Mouse (Mus musculus) neural tube, embryonic 13.5 days (tissue): Measurements from ENCODE around the gene Jak1. TPM values are rescaled to one million over a fixed set of nuclear protein-coding genes. Genes with fewer than 3 reads are reported as not detected.

Experiments
- ATAC-seq: fragments of 200-750 bp; cut with Nextera tagmentation; 2 replicates; pipeline ENCODE4 v1.8.0; 2017; ENCODE audit warnings: low read depth, mild to moderate bottlenecking, moderate TSS enrichment, moderate library complexity
- H3K27ac ChIP-seq: fragments of 300-500 bp; sonication (generic); replicated peaks from 2 replicates; pipeline ENCODE4 v1.5.1; 2015; ENCODE audit warnings: moderate library complexity, mild to moderate bottlenecking, inconsistent platforms
- H3K27me3 ChIP-seq: fragments of 300-500 bp; sonication (generic); 2 replicates; pipeline ENCODE4 v1.6.1; 2015; ENCODE audit warnings: mild to moderate bottlenecking, inconsistent platforms
- H3K36me3 ChIP-seq: fragments of 300-500 bp; sonication (generic); 2 replicates; pipeline ENCODE4 v1.6.1; 2015; ENCODE audit warnings: mild to moderate bottlenecking, inconsistent platforms
- H3K4me1 ChIP-seq: fragments of 300-500 bp; sonication (generic); replicated peaks from 2 replicates; pipeline ENCODE4 v1.6.1; 2015; ENCODE audit warnings: inconsistent platforms
- H3K4me2 ChIP-seq: fragments of 300-500 bp; sonication (generic); 2 replicates; pipeline ENCODE4 v1.6.1; 2015; ENCODE audit warnings: inconsistent platforms, mild to moderate bottlenecking, moderate library complexity
- H3K4me3 ChIP-seq: fragments of 300-500 bp; sonication (generic); 2 replicates; pipeline ENCODE4 v1.5.1; 2015; ENCODE audit warnings: mild to moderate bottlenecking, inconsistent platforms
- H3K9ac ChIP-seq: fragments of 300-500 bp; sonication (generic); 2 replicates; pipeline ENCODE4 v1.6.1; 2015; ENCODE audit warnings: moderate library complexity, mild to moderate bottlenecking, inconsistent platforms
- H3K9me3 ChIP-seq: fragments of 300-500 bp; sonication (generic); 2 replicates; pipeline ENCODE4 v1.6.1; 2016; ENCODE audit warnings: inconsistent platforms
- WGBS: fragments of 180-500 bp; shearing (Covaris S2); methylation state at CpG from one replicate; pipeline ENCODE4 v1.1.7; 2015; 5-methylcytosine and 5-hydroxymethylcytosine counted together
- polyA plus RNA-seq: library from polyadenylated mRNA; unstranded; fragments of >200 nt; fragmentation: Nextera tagmentation; extraction: Ambion mirVana; gene quantifications from 2 replicates; pipeline ENCODE4 v1.2.1, GENCODE M21; 2015

The Jak1 gene
- polyA plus RNA-seq, 1 experiment from 2014 or later = 68.7 TPM

GRCm38 (mm10) chr4:101246569-101246968 is 18.5 kb downstream of the Jak1 start:
- H3K4me2 ChIP-seq = no peak overlapping the region
- no peak overlapping the region for H3K9ac ChIP-seq
- H3K36me3 ChIP-seq = no peaks in the 10 kb centered on the region
- peaks cover 6% of the 10 kb centered on the region for H3K4me1 ChIP-seq
- no peaks in the 10 kb centered on the region for H3K9me3 ChIP-seq
- ATAC-seq = no peak
- H3K27ac ChIP-seq = no peak overlapping the region
- WGBS = 83% methylated on average over 2 of the region's 2 CpGs
- no peaks in the 10 kb centered on the region for H3K27me3 ChIP-seq
- H3K4me3 ChIP-seq = no peak overlapping the region

GRCm38 (mm10) chr4:101244257-101245011 is 20.6 kb downstream of the Jak1 start:
- Histone ChIP-seq H3K9ac (no peak overlapping the region), H3K36me3 (no peaks in the 10 kb centered on the region), H3K27me3 (no peaks in the 10 kb centered on the region), H3K27ac (no peak overlapping the region), H3K4me2 (no peak overlapping the region), H3K9me3 (no peaks in the 10 kb centered on the region), H3K4me3 (no peak overlapping the region), H3K4me1 (peaks cover 10% of the 10 kb centered on the region)
- 74% methylated on average over 6 of the region's 6 CpGs for WGBS
- ATAC-seq = no peak

- H3K4me1 ChIP-seq = peaks cover 4% of the 10 kb centered on the region; the same call in 1 of the 2 replicates
- H3K27me3 ChIP-seq = no peaks in the 10 kb centered on the region
- no peak overlapping the region for H3K27ac ChIP-seq
- H3K9me3 ChIP-seq = no peaks in the 10 kb centered on the region
- no peaks in the 10 kb centered on the region for H3K36me3 ChIP-seq
- H3K4me2 ChIP-seq = no peak overlapping the region
- no peak for ATAC-seq
- no peak overlapping the region for H3K9ac ChIP-seq
- WGBS = 61% methylated on average over 3 of the region's 3 CpGs
- H3K4me3 ChIP-seq = no peak overlapping the region
Observed at GRCm38 (mm10) chr4:101240875-101241173, 24.3 kb downstream of the Jak1 start.

- ATAC-seq = 0 out of 2 replicates have a peak, but pooled peaks have one; percentile 40
- no peak overlapping the region for H3K4me2 ChIP-seq
- H3K4me1 ChIP-seq = peaks cover 4% of the 10 kb centered on the region
- 85% methylated on average over 5 of the region's 5 CpGs for WGBS
- H3K36me3 ChIP-seq = no peaks in the 10 kb centered on the region
- H3K4me3 ChIP-seq = no peak overlapping the region
- H3K27me3 ChIP-seq = no peaks in the 10 kb centered on the region
- H3K9me3 ChIP-seq = no peaks in the 10 kb centered on the region
- H3K27ac ChIP-seq = no peak overlapping the region
- no peak overlapping the region for H3K9ac ChIP-seq
Observed at GRCm38 (mm10) chr4:101240163-101240874, 24.8 kb downstream of the Jak1 start.

GRCm38 (mm10) chr4:101239313-101240162 is 25.5 kb downstream of the Jak1 start:
- H3K4me1 ChIP-seq = peaks cover 4% of the 10 kb centered on the region
- H3K27ac ChIP-seq = no peak overlapping the region
- no peak overlapping the region for H3K4me2 ChIP-seq
- H3K27me3 ChIP-seq = no peaks in the 10 kb centered on the region
- H3K9ac ChIP-seq = no peak overlapping the region
- H3K9me3 ChIP-seq = no peaks in the 10 kb centered on the region
- 91% methylated on average over 3 of the region's 3 CpGs for WGBS
- H3K36me3 ChIP-seq = no peaks in the 10 kb centered on the region
- 0 out of 2 replicates have a peak, but pooled peaks have one; percentile 19 for ATAC-seq
- H3K4me3 ChIP-seq = no peak overlapping the region

GRCm38 (mm10) chr4:101238589-101238988 is 26.5 kb downstream of the Jak1 start:
- ATAC-seq = no peak
- Histone ChIP-seq H3K27ac (no peak overlapping the region), H3K4me3 (no peak overlapping the region), H3K4me1 (peaks cover 4% of the 10 kb centered on the region), H3K36me3 (no peaks in the 10 kb centered on the region), H3K9me3 (no peaks in the 10 kb centered on the region), H3K27me3 (no peaks in the 10 kb centered on the region), H3K4me2 (no peak overlapping the region), H3K9ac (no peak overlapping the region)
- 89% methylated on average over 4 of the region's 4 CpGs for WGBS

- no peak overlapping the region for H3K4me2 ChIP-seq
- peaks cover 4% of the 10 kb centered on the region for H3K4me1 ChIP-seq
- no peak overlapping the region for H3K9ac ChIP-seq
- no peak overlapping the region for H3K4me3 ChIP-seq
- H3K36me3 ChIP-seq = no peaks in the 10 kb centered on the region
- ATAC-seq = no peak
- H3K9me3 ChIP-seq = no peaks in the 10 kb centered on the region
- WGBS = 90% methylated on average over 6 of the region's 6 CpGs
- no peaks in the 10 kb centered on the region for H3K27me3 ChIP-seq
- H3K27ac ChIP-seq = no peak overlapping the region
Observed at GRCm38 (mm10) chr4:101236797-101237196, 28.3 kb downstream of the Jak1 start.

GRCm38 (mm10) chr4:101235964-101236363 is 29.1 kb downstream of the Jak1 start:
- no peaks in the 10 kb centered on the region for H3K36me3 ChIP-seq
- H3K4me2 ChIP-seq = no peak overlapping the region
- no peak for ATAC-seq
- H3K9ac ChIP-seq = no peak overlapping the region
- H3K9me3 ChIP-seq = no peaks in the 10 kb centered on the region
- H3K4me3 ChIP-seq = no peak overlapping the region
- H3K4me1 ChIP-seq = peaks cover 4% of the 10 kb centered on the region
- no peaks in the 10 kb centered on the region for H3K27me3 ChIP-seq
- no peak overlapping the region for H3K27ac ChIP-seq
- WGBS = 96% methylated on average over 1 of the region's 1 CpGs

GRCm38 (mm10) chr4:101234753-101235152 is 30.3 kb downstream of the Jak1 start:
- H3K4me2 ChIP-seq = no peak overlapping the region
- WGBS = 62% methylated on average over 1 of the region's 1 CpGs
- no peaks in the 10 kb centered on the region for H3K9me3 ChIP-seq
- H3K27me3 ChIP-seq = no peaks in the 10 kb centered on the region
- H3K4me3 ChIP-seq = no peak overlapping the region
- H3K9ac ChIP-seq = no peak overlapping the region
- H3K36me3 ChIP-seq = no peaks in the 10 kb centered on the region
- no peak overlapping the region for H3K27ac ChIP-seq
- no peak for ATAC-seq
- no peaks in the 10 kb centered on the region; the same call in 1 of the 2 replicates for H3K4me1 ChIP-seq

GRCm38 (mm10) chr4:101234332-101234731 is 30.8 kb downstream of the Jak1 start:
- WGBS = 68% methylated on average over 1 of the region's 1 CpGs
- no peaks in the 10 kb centered on the region for H3K9me3 ChIP-seq
- H3K4me1 ChIP-seq = no peaks in the 10 kb centered on the region; the same call in 1 of the 2 replicates
- H3K27ac ChIP-seq = no peak overlapping the region
- H3K36me3 ChIP-seq = no peaks in the 10 kb centered on the region
- no peaks in the 10 kb centered on the region for H3K27me3 ChIP-seq
- no peak overlapping the region for H3K9ac ChIP-seq
- no peak overlapping the region for H3K4me2 ChIP-seq
- no peak overlapping the region for H3K4me3 ChIP-seq
- ATAC-seq = no peak

GRCm38 (mm10) chr4:101230621-101231020 is 34.5 kb downstream of the Jak1 start:
- Histone ChIP-seq H3K4me3 (no peak overlapping the region), H3K27ac (no peak overlapping the region), H3K27me3 (no peaks in the 10 kb centered on the region), H3K36me3 (no peaks in the 10 kb centered on the region), H3K9ac (no peak overlapping the region), H3K9me3 (no peaks in the 10 kb centered on the region), H3K4me1 (no peaks in the 10 kb centered on the region; the same call in 1 of the 2 replicates), H3K4me2 (no peak overlapping the region)
- WGBS = 88% methylated on average over 2 of the region's 2 CpGs
- ATAC-seq = no peak

GRCm38 (mm10) chr4:101227398-101227797 is 37.7 kb downstream of the Jak1 start:
- Histone ChIP-seq H3K4me1 (no peaks in the 10 kb centered on the region), H3K4me3 (no peak overlapping the region), H3K36me3 (no peaks in the 10 kb centered on the region), H3K4me2 (no peak overlapping the region), H3K9me3 (no peaks in the 10 kb centered on the region), H3K9ac (no peak overlapping the region), H3K27me3 (no peaks in the 10 kb centered on the region), H3K27ac (no peak overlapping the region)
- ATAC-seq = no peak
- WGBS = 92% methylated on average over 3 of the region's 3 CpGs
